Mouse (Mus musculus): ENCODE measurements around the gene Zc3h10.
"Not testable (repeated sequence)": the region's sequence is repeated elsewhere in the genome, so short reads cannot be mapped to it uniquely, and the experiment has no call there.

Zc3h10 gene

GRCm38 (mm10) chr10:128547361-128548032 lies at the start of gene Zc3h10:
Zc3h10 (minus strand) TSS chr10:128547774.
- peak; percentile 97 for DNase-seq

GRCm38 (mm10) chr10:128592797-128593196 lies 45.2 kb upstream of the Zc3h10 start:
- no peak for DNase-seq

GRCm38 (mm10) chr10:128591436-128591835 lies 43.9 kb upstream of the Zc3h10 start:
- DNase-seq, result no peak

- peak; percentile 89 to 91 for DNase-seq
Observed at GRCm38 (mm10) chr10:128590193-128590690, 42.7 kb upstream of the Zc3h10 start.

GRCm38 (mm10) chr10:128589464-128590192 lies 42.1 kb upstream of the Zc3h10 start, which contains the start of gene Erbb3:
Erbb3 (minus strand) TSS chr10:128589652.
- peak; percentile 47 to 52 for DNase-seq

GRCm38 (mm10) chr10:128588775-128589463 lies 41.3 kb upstream of the Zc3h10 start:
- DNase-seq, result no peak

- no peak for DNase-seq
Observed at GRCm38 (mm10) chr10:128588136-128588535, 40.6 kb upstream of the Zc3h10 start.

GRCm38 (mm10) chr10:128587697-128588096 lies 40.1 kb upstream of the Zc3h10 start:
- DNase-seq, result no peak

- DNase-seq, result no peak
Observed at GRCm38 (mm10) chr10:128587120-128587519, 39.5 kb upstream of the Zc3h10 start.

GRCm38 (mm10) chr10:128586546-128586945 lies 39.0 kb upstream of the Zc3h10 start:
- no peak for DNase-seq

- no peak for DNase-seq
Observed at GRCm38 (mm10) chr10:128584386-128584785, 36.8 kb upstream of the Zc3h10 start.

GRCm38 (mm10) chr10:128583644-128584043 lies 36.1 kb upstream of the Zc3h10 start:
- peak; percentile 56 to 57 for DNase-seq

GRCm38 (mm10) chr10:128579731-128580130 lies 32.2 kb upstream of the Zc3h10 start:
- DNase-seq, result no peak

- DNase-seq, result no peak
Observed at GRCm38 (mm10) chr10:128579298-128579697, 31.7 kb upstream of the Zc3h10 start.

- DNase-seq, result no peak
Observed at GRCm38 (mm10) chr10:128578330-128578729, 30.8 kb upstream of the Zc3h10 start.

GRCm38 (mm10) chr10:128575063-128575462 lies 27.5 kb upstream of the Zc3h10 start:
- DNase-seq, result no peak

- DNase-seq, result peak; percentile 97 to 99
Observed at GRCm38 (mm10) chr10:128565788-128566531, 18.4 kb upstream of the Zc3h10 start, which contains the start of gene Pa2g4. Pa2g4 (minus strand) TSS chr10:128565987.

- DNase-seq, result no peak
Observed at GRCm38 (mm10) chr10:128565206-128565787, 17.7 kb upstream of the Zc3h10 start.

- DNase-seq, result no peak
Observed at GRCm38 (mm10) chr10:128563544-128563943, 16.0 kb upstream of the Zc3h10 start.

- DNase-seq, result no peak
Observed at GRCm38 (mm10) chr10:128556963-128557362, 9.4 kb upstream of the Zc3h10 start.

- no peak for DNase-seq
Observed at GRCm38 (mm10) chr10:128556286-128556685, 8.7 kb upstream of the Zc3h10 start.

- not testable (repeated sequence) for DNase-seq
Observed at GRCm38 (mm10) chr10:128555567-128555966, 8.0 kb upstream of the Zc3h10 start.

Data from cerebellum, postnatal 10 days (tissue).